Mouse (Mus musculus) layer of hippocampus, postnatal 36 days (tissue): ENCODE measurements around the gene Ube2g1. TPM values are rescaled to one million over a fixed set of nuclear protein-coding genes. Genes with fewer than 3 reads are reported as not detected.
A peak's percentile ranks its signal among the peaks of the same experiment; 100 is the strongest.

ENCODE experiments used
- DNase-seq, 2 experiments: peaks; one replicate each; pipeline ENCODE4 v3.0.0; 2022
- total RNA-seq, 2 experiments: library from RNA; stranded (reverse); gene quantifications; 2 replicates each; pipeline ENCODE4 v1.2.3; 2021

Gene Ube2g1
- total RNA-seq = 10 to 100 TPM; 47.7 to 49.7 TPM

- DNase-seq = peak; percentile 98
These were observed at the start of gene Ube2g1 for GRCm38 (mm10) chr11:72606694-72607407. Ube2g1 (plus strand) TSS chr11:72607283.

GRCm38 (mm10) chr11:72558155-72558554, 48.9 kb upstream of the Ube2g1 start:
- DNase-seq = no peak

- DNase-seq = no peak
These were observed 46.4 kb upstream of the Ube2g1 start for GRCm38 (mm10) chr11:72560661-72561060.

GRCm38 (mm10) chr11:72564232-72564807, 42.8 kb upstream of the Ube2g1 start:
- DNase-seq = peak in 1 of 2 experiments; percentile 33

- DNase-seq = no peak
These were observed 40.8 kb upstream of the Ube2g1 start for GRCm38 (mm10) chr11:72566304-72566703.

GRCm38 (mm10) chr11:72566816-72567338, 40.2 kb upstream of the Ube2g1 start:
- DNase-seq = peak; percentile 74 to 79

- no peak for DNase-seq
These were observed 38.0 kb upstream of the Ube2g1 start for GRCm38 (mm10) chr11:72569051-72569450.

- no peak for DNase-seq
These were observed 37.3 kb upstream of the Ube2g1 start for GRCm38 (mm10) chr11:72569671-72570318.

GRCm38 (mm10) chr11:72570319-72570979, 36.6 kb upstream of the Ube2g1 start:
- DNase-seq = peak; percentile 76 to 78

GRCm38 (mm10) chr11:72573819-72574218, 33.3 kb upstream of the Ube2g1 start:
- DNase-seq = no peak

GRCm38 (mm10) chr11:72576111-72576465, 31.0 kb upstream of the Ube2g1 start:
- DNase-seq = no peak

GRCm38 (mm10) chr11:72576466-72577351, 30.4 kb upstream of the Ube2g1 start:
- no peak for DNase-seq

GRCm38 (mm10) chr11:72578471-72578870, 28.6 kb upstream of the Ube2g1 start:
- no peak for DNase-seq

GRCm38 (mm10) chr11:72581609-72582447, 25.3 kb upstream of the Ube2g1 start:
- no peak for DNase-seq

- DNase-seq = no peak
These were observed 24.7 kb upstream of the Ube2g1 start for GRCm38 (mm10) chr11:72582448-72582705.

- DNase-seq = no peak
These were observed 24.0 kb upstream of the Ube2g1 start for GRCm38 (mm10) chr11:72583092-72583491.

- no peak for DNase-seq
These were observed 20.5 kb upstream of the Ube2g1 start for GRCm38 (mm10) chr11:72586570-72586969.

GRCm38 (mm10) chr11:72587537-72588233, 19.4 kb upstream of the Ube2g1 start:
- DNase-seq = no peak

GRCm38 (mm10) chr11:72595010-72595737, 11.9 kb upstream of the Ube2g1 start:
- no peak for DNase-seq

GRCm38 (mm10) chr11:72597780-72598179, 9.3 kb upstream of the Ube2g1 start:
- no peak for DNase-seq
